Mouse (Mus musculus): ENCODE results near the gene Mcat. TPM values are rescaled to one million over a fixed set of nuclear protein-coding genes. Genes with fewer than 3 reads are reported as not detected.

Mcat gene
- polyA plus RNA-seq (2012; rRNA removed; ENCODE audit: low replicate concordance), result 37.8 and 38.9 TPM in 2 replicates

DNA sequence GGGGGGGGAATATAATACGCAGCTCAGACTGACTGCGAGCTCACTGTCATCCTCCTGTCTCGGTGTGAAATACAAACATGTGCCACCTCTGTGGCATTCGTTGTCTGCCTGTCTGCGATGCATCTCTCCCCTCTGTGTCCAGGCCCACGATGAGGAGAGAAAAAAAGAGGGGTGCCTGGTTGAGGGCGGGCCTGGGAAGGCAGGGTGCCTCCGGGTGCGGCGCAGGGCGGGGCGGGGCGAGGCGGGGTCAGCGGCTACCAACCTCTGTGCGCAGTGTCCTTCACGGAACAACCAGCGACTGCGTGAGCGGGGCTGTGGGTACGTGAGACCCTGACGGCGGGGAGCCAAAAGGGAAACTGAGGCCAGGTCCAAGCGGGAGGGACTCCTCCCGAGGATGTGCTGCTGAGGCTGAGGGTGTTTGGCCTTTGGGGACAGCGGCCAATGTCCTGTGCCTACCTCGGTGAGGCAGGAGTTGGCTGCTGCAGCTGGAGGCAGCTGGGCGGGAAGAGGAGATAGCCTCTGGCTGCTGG, at the start of gene Mcat, which contains the start of gene Tspo:
TSS of gene Mcat (minus strand) at position 461 of the 530 bp plus-strand sequence.
TSS of gene Tspo (plus strand) at position 266 of the 530 bp plus-strand sequence.

DNA sequence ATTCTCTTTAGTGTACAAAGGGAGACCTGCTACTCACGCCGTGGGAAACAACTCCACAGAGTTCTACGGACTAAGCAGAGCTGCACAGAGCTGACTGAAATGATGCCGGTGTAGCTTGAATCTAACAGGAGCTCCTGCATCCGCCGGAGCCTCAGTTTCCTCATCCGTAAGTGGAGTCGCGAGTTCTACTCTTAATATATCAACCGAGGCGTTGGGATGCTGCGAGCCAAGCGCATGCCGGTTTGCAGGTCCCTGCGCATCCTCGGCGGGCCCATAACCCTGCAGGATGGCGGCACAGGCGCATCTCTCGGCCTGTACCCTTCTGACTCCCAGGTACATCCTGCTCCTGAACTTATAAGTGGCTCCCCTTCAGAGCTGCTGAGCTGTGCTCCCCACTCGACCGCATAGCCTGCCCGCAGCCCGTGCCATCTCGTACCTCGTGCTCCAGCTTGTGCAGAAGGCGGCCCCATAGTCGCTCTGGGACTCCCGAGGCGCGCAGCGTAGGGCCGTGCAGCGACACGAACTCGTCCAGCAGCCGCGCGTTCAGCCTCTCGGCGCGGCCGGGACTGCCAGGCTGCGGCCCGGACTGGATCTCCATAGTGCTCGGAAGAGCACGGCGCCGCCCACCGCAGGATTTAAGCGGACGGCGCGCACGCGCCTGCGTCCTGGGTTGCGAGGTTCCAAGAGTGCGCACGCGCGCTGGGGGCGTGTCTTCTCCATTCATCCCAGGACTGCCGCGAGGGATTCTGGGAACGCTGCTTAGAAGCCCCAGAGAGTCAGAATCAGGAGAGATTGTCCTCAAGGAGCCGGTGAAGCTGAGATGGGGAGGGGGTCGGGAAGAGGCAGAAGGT, 31.2 kb upstream of the Mcat start, which contains the start of gene Ttll12:
TSS of gene Ttll12 (minus strand) at position 645 of the 851 bp plus-strand sequence.

DNA sequence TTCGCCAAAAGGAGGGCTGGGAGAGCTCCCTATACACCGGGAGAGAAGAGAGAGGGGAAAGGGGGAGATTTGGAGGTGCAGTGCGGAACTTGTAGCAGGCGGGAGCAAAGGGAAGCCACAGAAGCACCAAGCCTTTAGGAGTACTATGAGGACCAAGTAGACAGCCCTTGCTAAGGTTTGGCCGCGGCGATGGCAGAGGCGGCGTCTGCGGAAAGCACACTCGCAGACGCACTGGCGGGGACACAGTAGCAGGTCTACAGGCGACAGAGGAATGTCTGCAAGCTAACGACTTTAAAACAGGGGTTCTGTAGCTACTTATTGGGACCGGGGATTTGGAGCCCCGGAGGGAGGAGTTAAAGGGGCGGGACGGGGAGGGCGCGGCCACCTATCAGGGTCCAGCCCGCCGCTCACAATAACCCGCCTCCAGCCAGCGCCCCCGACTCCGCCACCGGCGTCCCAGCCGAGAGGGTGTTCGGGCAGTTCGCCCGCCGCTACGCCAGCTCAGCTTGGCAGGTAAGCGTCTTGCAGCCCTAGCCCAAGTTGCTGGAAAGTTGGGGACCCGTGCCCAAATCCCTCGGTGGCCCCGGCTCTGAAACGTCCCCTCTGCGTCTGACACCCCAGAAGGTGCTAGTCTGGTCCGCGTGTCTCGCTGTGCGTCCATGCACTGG, 37.0 kb downstream of the Mcat start, which contains the start of gene Bik:
TSS of gene Bik (plus strand) at position 439 of the 668 bp plus-strand sequence.

DNA sequence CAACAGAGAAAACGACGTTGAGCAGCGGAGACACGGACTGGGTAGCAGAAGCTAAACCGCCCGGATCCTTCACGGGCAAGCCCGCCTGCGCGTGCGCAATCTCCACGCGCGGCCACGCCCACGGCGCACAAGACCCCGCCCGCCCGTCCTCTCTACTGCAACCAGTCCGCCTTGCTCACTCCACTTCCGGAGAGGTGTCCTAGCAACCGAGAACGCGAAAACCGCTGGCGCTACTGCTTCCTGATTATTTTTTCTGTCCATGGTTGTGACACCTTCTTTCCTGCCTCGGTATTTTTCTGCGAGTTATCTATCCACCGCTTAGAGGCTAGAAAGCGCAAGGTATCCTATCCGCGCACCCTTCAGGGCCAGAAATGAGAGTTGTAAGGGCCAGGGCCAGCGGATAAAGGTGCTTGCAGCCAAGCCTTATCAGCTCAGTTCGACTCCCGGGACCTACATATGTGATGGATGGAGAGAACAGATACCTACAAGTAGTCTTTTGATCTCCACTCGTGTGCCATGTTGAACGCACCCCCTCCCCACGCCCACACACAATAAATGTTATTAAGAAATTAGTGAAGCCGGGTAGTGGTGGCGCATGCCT, 52.7 kb downstream of the Mcat start, which contains the start of gene Ttll1:
TSS of gene Ttll1 (minus strand) at position 89 of the 601 bp plus-strand sequence.

Other genes starting within 250 kb of the Mcat start
- 48.1 and 56.8 TPM in 2 replicates for gene Arfgap3, start 213.5 kb downstream of the Mcat start, polyA plus RNA-seq (2012; rRNA removed; ENCODE audit: low replicate concordance)
- gene Pacsin2, start 99.2 kb downstream of the Mcat start, polyA plus RNA-seq (2012; rRNA removed; ENCODE audit: low replicate concordance), result 49.1 and 51.0 TPM in 2 replicates
- gene Ttll1, start 52.9 kb downstream of the Mcat start, polyA plus RNA-seq (2012; rRNA removed; ENCODE audit: low replicate concordance), result 13.9 and 15.6 TPM in 2 replicates
- 13.4 and 20.7 TPM in 2 replicates for gene Bik, start 36.9 kb downstream of the Mcat start, polyA plus RNA-seq (2012; rRNA removed; ENCODE audit: low replicate concordance)
- 588 and 1,237 TPM in 2 replicates for gene Tspo, start 195 bp downstream of the Mcat start, polyA plus RNA-seq (2012; rRNA removed; ENCODE audit: low replicate concordance)
- 20.4 and 40.5 TPM in 2 replicates for gene Ttll12, start 31.4 kb upstream of the Mcat start, polyA plus RNA-seq (2012; rRNA removed; ENCODE audit: low replicate concordance)
- 0.50 and 136 TPM in 2 replicates for gene Scube1, start 161.2 kb upstream of the Mcat start, polyA plus RNA-seq (2012; rRNA removed; ENCODE audit: low replicate concordance)
- 0.03 and 0.14 TPM in 2 replicates for gene Mpped1, start 215.7 kb upstream of the Mcat start, polyA plus RNA-seq (2012; rRNA removed; ENCODE audit: low replicate concordance)